Mouse (Mus musculus) stomach, adult 2 months (tissue): Measurements from ENCODE around the gene Wiz. TPM values are rescaled to one million over a fixed set of nuclear protein-coding genes. Genes with fewer than 3 reads are reported as not detected.

ENCODE experiments used
- polyA plus RNA-seq: library from polyadenylated mRNA; depleted of rRNA; stranded (reverse); fragments of >200 nt; gene quantifications from 2 replicates; pipeline ENCODE4 v1.2.3, GENCODE M21; 2012; rRNA removed

Gene Wiz
- 18.0 and 18.1 TPM in 2 replicates for polyA plus RNA-seq

GRCm38 (mm10) chr17:32389101-32389659 is at the start of gene Wiz:
Gene Wiz (minus strand): TSS chr17:32389439.

GRCm38 (mm10) chr17:32424034-32424433 is 34.8 kb upstream of the Wiz start, which contains the start of gene Pglyrp2:
Gene Pglyrp2 (minus strand): TSS chr17:32424167.

GRCm38 (mm10) chr17:32403417-32403816 is 14.2 kb upstream of the Wiz start, which contains the start of gene Rasal3:
Gene Rasal3 (minus strand): TSS chr17:32403583.

GRCm38 (mm10) chr17:32350382-32350983 is 38.8 kb downstream of the Wiz start, which contains the start of gene Akap8l:
Gene Akap8l (minus strand): TSS chr17:32350607.

GRCm38 (mm10) chr17:32320597-32321389 is 68.4 kb downstream of the Wiz start, which contains the start of gene Akap8:
Gene Akap8 (minus strand): TSS chr17:32321238.

Other genes starting within 250 kb of the Wiz start
- 16.0 and 19.8 TPM in 2 replicates for gene Notch3, start 222.6 kb downstream of the Wiz start, polyA plus RNA-seq
- 21.8 and 25.5 TPM in 2 replicates for gene Ephx3, start 199.9 kb downstream of the Wiz start, polyA plus RNA-seq
- 16.7 and 17.2 TPM in 2 replicates for gene Brd4, start 104.7 kb downstream of the Wiz start, polyA plus RNA-seq
- 15.0 and 21.7 TPM in 2 replicates for gene Akap8, start 68.2 kb downstream of the Wiz start, polyA plus RNA-seq
- 60.1 and 67.0 TPM in 2 replicates for gene Akap8l, start 38.8 kb downstream of the Wiz start, polyA plus RNA-seq
- gene Rasal3, start 14.1 kb upstream of the Wiz start, polyA plus RNA-seq, result 1.2 and 2.6 TPM in 2 replicates
- gene Pglyrp2, start 34.7 kb upstream of the Wiz start, polyA plus RNA-seq, result 0.73 and 0.87 TPM in 2 replicates
- 21.2 and 27.1 TPM in 2 replicates for gene Cyp4f39, start 63.3 kb upstream of the Wiz start, polyA plus RNA-seq
- 3.7 and 5.2 TPM in 2 replicates for gene Cyp4f17, start 116.6 kb upstream of the Wiz start, polyA plus RNA-seq
- gene Cyp4f16, start 147.1 kb upstream of the Wiz start, polyA plus RNA-seq, result 11.7 and 12.5 TPM in 2 replicates
- gene Cyp4f37, start 231.9 kb upstream of the Wiz start, polyA plus RNA-seq, result 0.03 TPM in 1 of 2 replicates, not detected in the other